Mouse (Mus musculus): ENCODE measurements around the gene Grin1. TPM values are rescaled to one million over a fixed set of nuclear protein-coding genes. Genes with fewer than 3 reads are reported as not detected.

The Grin1 gene
- polyA plus RNA-seq, 1 experiment from 2014 or later, result 0.46 TPM

DNA sequence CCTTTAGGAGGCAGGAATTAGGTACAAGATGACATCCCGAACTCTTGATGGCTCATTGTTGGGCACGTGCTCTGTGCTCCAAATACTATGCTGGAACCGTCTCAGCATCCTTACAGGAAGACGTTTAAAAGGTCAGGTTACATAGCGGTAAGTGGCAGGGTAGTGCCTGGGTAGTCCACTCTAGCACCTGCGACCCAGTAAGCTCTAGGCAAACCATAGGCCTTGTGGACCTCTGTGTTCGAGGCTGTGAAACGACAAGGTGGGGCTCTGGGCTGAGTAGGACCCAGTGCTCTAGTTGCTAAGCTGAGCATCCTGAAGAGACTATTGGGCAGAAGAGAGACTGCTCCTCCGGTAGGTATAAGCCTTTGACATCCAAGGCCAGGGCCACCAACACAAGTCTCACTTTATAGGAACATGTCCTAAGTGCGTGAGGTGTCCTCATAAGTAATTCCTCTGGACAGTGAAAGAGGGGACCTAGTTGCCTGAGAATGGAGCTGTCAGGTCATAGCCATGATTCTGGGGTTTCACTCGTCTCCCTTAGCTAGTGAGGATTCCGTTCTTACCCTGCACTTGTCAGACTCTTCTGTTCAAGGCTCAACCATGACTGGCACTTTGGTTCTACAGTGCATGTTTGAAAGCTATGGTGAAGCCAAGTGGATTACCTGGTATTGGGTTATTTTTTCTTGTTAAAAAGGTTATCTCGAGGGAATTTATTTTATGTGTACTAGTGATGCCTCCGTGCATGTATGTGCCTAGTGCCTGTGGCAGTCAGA, 13.2 kb downstream of the Grin1 start:
- Histone ChIP-seq H3K36me3 (no peaks in the 10 kb centered on the region), H3K9me3 (replicated peaks) (no peaks in the 10 kb centered on the region), H3K4me3 (peak overlapping the region; percentile 51), H3K4me1 (peaks cover 12% of the 10 kb centered on the region), H3K27ac (no peak overlapping the region), H3K27me3 (ENCODE audit: low read depth, poor library complexity, severe bottlenecking) (peaks cover 89% of the 10 kb centered on the region)
- DNase-seq (ENCODE audit: low spot score), result no peak
- WGBS, result 52% methylated on average over 14 of the region's 14 CpGs

DNA sequence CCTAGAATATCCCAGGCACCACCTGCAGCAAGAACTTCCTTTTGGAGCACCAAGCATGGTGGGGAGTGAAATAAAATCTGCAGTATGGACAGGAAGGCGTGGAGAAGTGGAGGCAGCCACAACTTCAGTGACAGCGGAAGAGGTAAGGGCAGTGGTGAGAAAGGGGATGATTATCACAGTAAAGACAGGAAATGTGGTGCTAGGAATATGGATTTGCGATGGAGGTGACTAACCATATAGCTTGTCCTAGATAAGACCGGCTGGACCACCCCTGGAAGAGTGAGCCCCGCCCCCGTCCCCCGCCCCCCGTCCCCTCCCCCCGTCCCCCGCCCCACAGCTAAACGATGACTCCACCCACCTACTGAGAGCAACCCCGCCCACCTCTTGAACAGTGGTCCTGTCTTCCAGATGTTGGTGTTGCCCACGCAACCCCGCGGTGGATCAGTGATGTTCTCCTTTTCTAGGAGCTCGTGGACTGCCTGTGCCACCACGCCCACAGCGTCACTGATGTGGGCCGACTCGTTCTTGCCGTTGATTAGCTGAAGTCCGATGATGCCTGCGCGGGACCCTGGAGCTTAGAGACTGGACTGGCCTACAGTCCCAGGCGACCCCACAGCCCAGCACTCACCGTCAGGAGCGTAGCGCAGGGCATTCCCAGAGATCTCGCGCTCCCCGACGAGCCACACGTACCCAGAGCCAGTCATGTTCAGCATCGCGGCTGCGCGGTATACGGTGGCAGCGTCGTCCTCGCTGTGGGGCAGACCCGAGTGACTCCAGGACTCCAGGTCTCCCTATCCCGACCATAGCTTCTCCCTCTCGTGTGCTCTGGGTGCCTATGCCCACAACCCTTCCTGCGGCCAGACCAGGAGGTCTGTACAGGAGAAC, 14.1 kb downstream of the Grin1 start:
- peaks cover 80% of the 10 kb centered on the region for H3K27me3 ChIP-seq (ENCODE audit: low read depth, poor library complexity, severe bottlenecking)
- no peak overlapping the region for H3K27ac ChIP-seq
- WGBS, result 2% methylated on average over 44 of the region's 45 CpGs

DNA sequence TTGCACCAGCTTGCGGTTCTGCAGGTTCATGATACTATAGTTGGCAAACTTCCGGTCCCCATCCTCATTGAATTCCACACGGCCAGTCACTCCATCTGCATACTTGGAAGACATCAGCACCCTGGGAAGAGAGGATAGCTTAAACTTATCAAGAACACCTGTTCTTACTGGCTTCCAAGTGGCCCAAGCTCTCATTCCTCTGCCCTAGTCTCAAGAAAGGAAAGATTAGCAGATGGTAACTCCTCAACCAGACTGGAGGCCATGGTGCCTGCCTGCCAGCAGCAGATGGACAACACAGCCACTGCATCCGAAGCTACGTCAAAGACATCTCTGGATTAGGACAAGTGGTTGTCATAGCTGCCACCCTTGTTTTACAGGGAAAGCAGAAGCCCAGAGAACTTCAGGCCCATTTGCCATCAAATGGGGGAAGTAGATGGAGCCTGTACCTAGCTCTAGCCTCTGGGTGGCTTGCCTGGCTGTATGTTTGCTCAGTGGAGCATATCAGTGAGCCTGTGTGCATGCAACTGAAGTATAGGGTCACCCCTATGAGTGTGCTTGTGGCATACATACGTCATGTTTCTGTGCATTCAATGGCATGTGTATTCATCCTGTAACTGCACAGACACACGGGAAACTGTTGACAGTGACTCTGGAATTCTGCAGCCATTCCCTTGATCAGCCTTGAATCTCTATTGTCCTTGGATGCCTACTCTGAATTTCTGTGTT, 14.9 kb downstream of the Grin1 start:
- Histone ChIP-seq H3K36me3 (no peaks in the 10 kb centered on the region), H3K9me3 (replicated peaks) (no peaks in the 10 kb centered on the region), H3K4me3 (peak overlapping the region; percentile 51), H3K27me3 (ENCODE audit: low read depth, poor library complexity, severe bottlenecking) (peaks cover 72% of the 10 kb centered on the region), H3K27ac (no peak overlapping the region), H3K4me1 (peaks cover 12% of the 10 kb centered on the region)
- no peak for DNase-seq (ENCODE audit: low spot score)
- 72% methylated on average over 7 of the region's 7 CpGs for WGBS

More for the DNA sequence above, 14.1 kb downstream of the Grin1 start:
- DNase-seq (ENCODE audit: low spot score), result peak; percentile 66
- Histone ChIP-seq H3K4me1 (peaks cover 12% of the 10 kb centered on the region), H3K4me3 (peak overlapping the region; percentile 51), H3K36me3 (no peaks in the 10 kb centered on the region), H3K9me3 (replicated peaks) (no peaks in the 10 kb centered on the region)

DNA sequence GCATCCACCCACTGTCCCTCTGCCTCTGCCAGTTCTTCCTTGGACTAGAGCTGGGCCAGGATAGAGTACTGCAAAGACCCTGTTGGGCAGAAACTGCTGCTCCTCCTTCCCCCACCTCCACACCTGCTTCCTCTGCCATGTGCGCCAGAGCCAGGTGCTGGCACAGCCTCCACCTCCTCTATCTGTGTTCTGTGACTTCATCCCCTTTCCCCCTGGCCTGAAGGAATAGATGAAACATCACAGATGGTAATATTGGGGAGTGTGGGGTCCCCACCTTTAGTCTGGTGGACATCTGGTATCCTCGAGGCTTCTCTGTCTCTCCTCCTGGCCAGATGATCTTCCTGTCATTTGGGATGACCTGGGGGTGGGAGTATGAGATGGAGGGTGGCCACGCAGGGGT, 15.5 kb downstream of the Grin1 start:
- DNase-seq (ENCODE audit: low spot score), result no peak
- Histone ChIP-seq H3K27me3 (ENCODE audit: low read depth, poor library complexity, severe bottlenecking) (peaks cover 67% of the 10 kb centered on the region), H3K4me1 (peaks cover 12% of the 10 kb centered on the region), H3K27ac (no peak overlapping the region), H3K36me3 (no peaks in the 10 kb centered on the region), H3K4me3 (no peak overlapping the region), H3K9me3 (replicated peaks) (no peaks in the 10 kb centered on the region)
- WGBS, result 74% methylated on average over 3 of the region's 3 CpGs

DNA sequence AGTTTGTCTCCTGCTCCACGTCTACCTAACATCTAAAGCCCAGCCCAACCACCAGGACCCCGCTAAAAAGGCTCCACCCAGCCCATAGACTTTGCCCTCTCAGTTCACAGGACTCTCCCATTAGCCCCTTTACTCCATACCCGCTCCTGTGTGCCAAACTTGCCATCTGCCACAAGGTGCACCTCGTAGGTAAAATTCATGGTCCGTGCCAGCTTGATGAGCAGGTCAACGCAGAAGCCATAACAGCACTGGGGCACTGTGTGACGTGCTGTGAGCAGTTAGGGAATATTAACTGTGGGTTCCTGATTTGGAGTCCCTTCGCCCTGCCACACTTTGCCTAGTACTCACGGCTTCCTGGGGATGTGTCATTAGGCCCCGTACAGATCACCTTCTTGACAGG, 20.9 kb downstream of the Grin1 start:
- Histone ChIP-seq H3K27me3 (ENCODE audit: low read depth, poor library complexity, severe bottlenecking) (peaks cover 67% of the 10 kb centered on the region), H3K9me3 (replicated peaks) (no peaks in the 10 kb centered on the region), H3K27ac (no peak overlapping the region), H3K4me1 (no peaks in the 10 kb centered on the region), H3K36me3 (no peaks in the 10 kb centered on the region), H3K4me3 (no peak overlapping the region)
- 82% methylated on average over 10 of the region's 10 CpGs for WGBS
- no peak for DNase-seq (ENCODE audit: low spot score)

DNA sequence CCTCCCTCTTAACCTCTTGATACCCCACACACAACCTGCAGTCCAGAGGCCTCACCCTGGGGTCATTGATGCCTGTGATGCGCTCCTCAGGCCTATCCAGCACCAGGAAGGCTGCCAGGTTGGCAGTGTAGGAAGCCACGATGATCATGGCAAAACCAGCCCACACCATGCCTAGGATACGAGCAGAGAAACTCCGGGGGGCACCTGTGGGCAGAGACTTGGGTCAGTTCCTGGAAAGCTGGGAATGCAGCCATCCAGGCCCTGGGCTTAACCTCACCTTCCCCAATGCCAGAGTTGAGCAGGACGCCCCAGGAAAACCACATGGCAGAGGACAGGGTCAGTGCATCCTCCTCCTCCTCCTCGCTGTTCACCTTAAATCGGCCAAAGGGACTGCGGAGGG, 21.9 kb downstream of the Grin1 start:
- Histone ChIP-seq H3K27me3 (ENCODE audit: low read depth, poor library complexity, severe bottlenecking) (peaks cover 72% of the 10 kb centered on the region), H3K27ac (no peak overlapping the region), H3K4me1 (peaks cover 4% of the 10 kb centered on the region), H3K9me3 (replicated peaks) (no peaks in the 10 kb centered on the region), H3K4me3 (no peak overlapping the region), H3K36me3 (no peaks in the 10 kb centered on the region)
- WGBS, result 81% methylated on average over 8 of the region's 8 CpGs
- DNase-seq (ENCODE audit: low spot score), result no peak

- no peak overlapping the region for H3K4me3 ChIP-seq
- no peak overlapping the region for H3K27ac ChIP-seq
- no peak for DNase-seq (ENCODE audit: low spot score)
- H3K36me3 ChIP-seq, result no peaks in the 10 kb centered on the region
- H3K4me1 ChIP-seq, result peaks cover 27% of the 10 kb centered on the region
- peaks cover 99% of the 10 kb centered on the region for H3K27me3 ChIP-seq (ENCODE audit: low read depth, poor library complexity, severe bottlenecking)
- 75% methylated on average over 9 of the region's 9 CpGs for WGBS
- no peaks in the 10 kb centered on the region for H3K9me3 ChIP-seq (replicated peaks)
Measured at GRCm38 (mm10) chr2:25293706-25294105, 25.3 kb downstream of the Grin1 start.

- H3K27ac ChIP-seq, result no peak overlapping the region
- H3K9me3 ChIP-seq (replicated peaks), result no peaks in the 10 kb centered on the region
- no peaks in the 10 kb centered on the region for H3K36me3 ChIP-seq
- no peak overlapping the region for H3K4me3 ChIP-seq
- peaks cover 100% of the 10 kb centered on the region for H3K27me3 ChIP-seq (ENCODE audit: low read depth, poor library complexity, severe bottlenecking)
- WGBS, result 0% methylated on average over 1 of the region's 1 CpGs
- DNase-seq (ENCODE audit: low spot score), result peak; percentile 90
- H3K4me1 ChIP-seq, result peaks cover 27% of the 10 kb centered on the region
Measured at GRCm38 (mm10) chr2:25292856-25293255, 26.1 kb downstream of the Grin1 start.

DNA sequence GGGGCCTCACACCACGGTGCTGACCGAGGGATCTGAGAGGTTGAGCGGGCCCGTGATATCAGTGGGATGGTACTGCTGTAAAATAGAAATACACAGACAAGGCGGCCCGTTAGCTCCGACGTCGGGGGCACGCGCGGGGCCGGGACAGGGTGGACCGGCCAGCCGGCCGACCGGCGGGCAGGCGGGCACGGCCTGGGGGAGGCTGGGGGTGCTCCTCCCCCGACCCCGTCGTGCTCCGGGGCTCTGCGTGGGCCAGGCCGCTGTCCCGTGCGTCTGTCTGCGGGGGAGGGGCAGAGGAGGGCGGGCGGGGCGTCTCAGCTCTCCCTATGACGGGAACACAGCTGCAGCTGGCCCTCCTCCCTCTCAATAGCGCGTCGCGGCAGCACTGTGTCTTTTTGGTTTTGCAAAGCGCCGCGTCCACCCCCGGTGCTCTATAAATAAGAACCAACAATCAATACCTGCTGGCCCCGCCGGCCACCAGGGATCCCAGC, 26.9 kb downstream of the Grin1 start:
- H3K4me1 ChIP-seq, result peaks cover 27% of the 10 kb centered on the region
- peak overlapping the region; percentile 40 for H3K4me3 ChIP-seq
- no peaks in the 10 kb centered on the region for H3K9me3 ChIP-seq (replicated peaks)
- H3K27me3 ChIP-seq (ENCODE audit: low read depth, poor library complexity, severe bottlenecking), result peaks cover 100% of the 10 kb centered on the region
- H3K36me3 ChIP-seq, result no peaks in the 10 kb centered on the region
- no peak overlapping the region for H3K27ac ChIP-seq
- no peak for DNase-seq (ENCODE audit: low spot score)
- 8% methylated on average over 42 of the region's 43 CpGs for WGBS

DNA sequence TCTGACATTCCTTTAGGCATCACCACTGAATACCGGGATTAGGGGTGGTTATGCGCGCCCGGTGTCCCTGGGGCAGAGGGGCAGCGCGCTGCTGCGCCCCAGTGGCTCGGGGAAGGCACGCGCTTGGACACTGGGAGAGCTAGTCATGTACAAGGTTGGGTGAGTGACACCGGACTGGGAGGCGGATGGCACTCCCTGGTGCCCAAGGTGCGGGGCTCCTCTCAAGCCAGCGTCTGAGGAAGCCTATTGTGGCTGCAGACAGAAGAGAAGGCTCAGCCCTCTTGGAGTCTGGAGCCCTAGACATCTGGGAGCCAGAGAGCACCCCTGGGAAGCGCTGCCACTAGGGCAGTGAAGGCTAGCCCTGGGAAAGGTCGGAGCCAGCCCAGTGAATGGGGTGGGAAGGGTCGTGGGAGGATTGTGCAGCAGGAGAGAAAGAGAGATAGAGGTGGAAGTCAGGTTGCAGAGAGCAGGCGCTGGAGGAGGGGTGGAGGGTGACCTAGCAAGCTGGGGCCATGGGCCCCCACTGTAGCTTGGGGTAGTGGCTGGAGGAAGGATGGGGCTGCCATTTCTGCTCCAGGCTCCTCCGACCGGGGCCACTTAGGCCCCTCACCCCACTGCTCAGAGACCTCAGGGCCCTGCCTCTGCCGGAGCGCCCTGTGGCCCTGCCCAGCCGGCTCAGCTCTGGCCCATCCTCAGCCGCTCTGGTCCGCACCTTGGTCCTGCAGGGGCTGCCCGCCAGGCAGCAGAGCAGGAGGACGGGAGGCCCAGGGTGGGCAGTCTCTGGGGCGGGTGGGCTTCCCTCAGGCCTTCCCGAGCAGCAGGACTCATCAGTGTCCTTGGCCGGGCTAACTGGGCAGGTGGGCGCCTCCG, 27.6 kb downstream of the Grin1 start:
- DNase-seq (ENCODE audit: low spot score), result peak; percentile 46
- Histone ChIP-seq H3K27me3 (ENCODE audit: low read depth, poor library complexity, severe bottlenecking) (peaks cover 100% of the 10 kb centered on the region), H3K27ac (no peak overlapping the region), H3K36me3 (peaks cover 4% of the 10 kb centered on the region), H3K9me3 (replicated peaks) (no peaks in the 10 kb centered on the region), H3K4me1 (peaks cover 27% of the 10 kb centered on the region), H3K4me3 (peak overlapping the region; percentile 40)
- 7% methylated on average over 32 of the region's 32 CpGs for WGBS

DNA sequence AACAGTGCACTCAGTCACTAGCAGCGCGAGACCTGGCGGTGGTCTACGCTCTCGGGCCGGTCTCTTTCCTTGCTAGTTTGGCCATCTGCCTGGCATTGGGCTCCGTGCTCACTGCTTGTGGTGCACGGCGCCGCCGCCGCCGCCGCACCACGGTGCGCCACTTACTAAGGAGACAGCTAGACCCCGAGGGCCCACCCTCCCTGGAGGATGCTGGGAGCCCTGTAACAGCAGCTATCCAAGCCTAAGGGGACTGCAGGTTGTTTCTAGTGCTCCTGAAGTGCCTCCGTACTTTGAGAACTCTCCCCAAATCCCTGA, 28.2 kb downstream of the Grin1 start:
- no peaks in the 10 kb centered on the region for H3K9me3 ChIP-seq (replicated peaks)
- no peak for DNase-seq (ENCODE audit: low spot score)
- WGBS, result 2% methylated on average over 18 of the region's 18 CpGs

More for the DNA sequence above, 28.2 kb downstream of the Grin1 start:
- Histone ChIP-seq H3K4me3 (peak overlapping the region; percentile 22), H3K27ac (no peak overlapping the region), H3K27me3 (ENCODE audit: low read depth, poor library complexity, severe bottlenecking) (peaks cover 99% of the 10 kb centered on the region), H3K4me1 (peaks cover 27% of the 10 kb centered on the region), H3K36me3 (peaks cover 11% of the 10 kb centered on the region)
